Mouse (Mus musculus): Measurements from ENCODE around the gene Mief2. TPM values are rescaled to one million over a fixed set of nuclear protein-coding genes. Genes with fewer than 3 reads are reported as not detected.

Gene Mief2
- polyA plus RNA-seq, 1 experiment, result 12.8 TPM

DNA sequence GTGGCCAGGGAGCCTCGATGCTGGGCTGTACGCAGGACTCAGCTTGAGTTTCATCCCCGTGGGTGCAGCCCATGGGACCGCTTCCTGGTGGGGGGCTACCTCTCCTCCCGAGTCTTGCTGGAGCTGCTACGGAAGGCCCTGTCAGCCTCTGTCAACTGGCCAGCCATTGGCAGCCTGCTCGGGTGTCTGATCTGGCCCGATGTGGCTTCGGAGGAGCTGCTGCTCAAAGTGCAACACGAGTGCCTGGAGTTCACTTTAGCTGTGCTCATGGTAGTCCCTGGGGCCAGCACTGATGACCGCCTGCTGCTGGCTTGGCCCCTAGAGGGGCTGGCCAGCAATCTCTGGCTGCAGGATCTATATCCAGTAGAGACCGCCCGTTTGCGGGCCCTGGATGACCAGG is 3.1 kb downstream of the Mief2 start:
- 93% methylated on average over 14 of the region's 14 CpGs for WGBS
- Histone ChIP-seq H3K4me3 (ENCODE audit: extremely low read depth, insufficient read depth, insufficient read length) (no peak overlapping the region), H3K4me1 (ENCODE audit: control insufficient read depth, insufficient read depth, insufficient read length) (peaks cover 7% of the 10 kb centered on the region; the same call in 1 of the 2 replicates), H3K27ac (ENCODE audit: insufficient read depth, low read length) (no peak overlapping the region), H3K36me3 (ENCODE audit: control insufficient read depth, insufficient read depth, low read length) (peaks cover 5% of the 10 kb centered on the region; the same call in 1 of the 2 replicates), H3K27me3 (ENCODE audit: control insufficient read depth, insufficient read depth, low read length) (no peaks in the 10 kb centered on the region)
- TF ChIP-seq POLR2A (IDR thresholded peaks at IDR 0.05; ENCODE audit: low read depth, low read length) (no peak), CTCF (IDR thresholded peaks at IDR 0.05; ENCODE audit: extremely low read depth, insufficient read depth, insufficient read length, insufficient replicate concordance) (no peak)
- DNase-seq (ENCODE audit: low read depth in 1 of 2, low spot score in 2 of 2), result no peak

DNA sequence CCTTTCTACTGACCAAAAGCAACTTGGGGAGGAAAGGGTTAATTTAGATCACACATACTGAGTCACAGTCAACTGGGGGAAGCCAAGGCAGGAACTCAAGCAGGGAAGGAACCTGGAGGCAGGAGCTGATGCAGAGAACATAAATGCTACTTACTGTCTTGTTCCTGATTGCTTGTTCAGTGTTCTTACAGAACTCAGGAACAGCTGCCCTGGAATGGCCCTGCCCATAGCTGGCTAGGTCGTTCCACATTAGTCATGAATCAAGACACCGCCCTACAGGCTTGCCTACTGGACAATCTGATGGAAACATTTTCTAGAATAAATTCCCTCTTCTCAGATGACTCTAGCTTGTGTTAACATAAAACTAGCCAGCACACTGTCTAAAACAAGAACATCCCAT is 6.0 kb downstream of the Mief2 start:
- DNase-seq (ENCODE audit: low read depth in 1 of 2, low spot score in 2 of 2), result no peak
- H3K27me3 ChIP-seq (ENCODE audit: control insufficient read depth, insufficient read depth, low read length), result no peaks in the 10 kb centered on the region
- H3K4me1 ChIP-seq (ENCODE audit: control insufficient read depth, insufficient read depth, insufficient read length), result peaks cover 2% of the 10 kb centered on the region; the same call in 1 of the 2 replicates
- WGBS, result 72% methylated on average over 2 of the region's 2 CpGs
- H3K4me3 ChIP-seq (ENCODE audit: extremely low read depth, insufficient read depth, insufficient read length), result no peak overlapping the region
- TF ChIP-seq POLR2A (IDR thresholded peaks at IDR 0.05; ENCODE audit: low read depth, low read length), result no peak
- no peak for TF ChIP-seq CTCF (IDR thresholded peaks at IDR 0.05; ENCODE audit: extremely low read depth, insufficient read depth, insufficient read length, insufficient replicate concordance)
- H3K36me3 ChIP-seq (ENCODE audit: control insufficient read depth, insufficient read depth, low read length), result peaks cover 5% of the 10 kb centered on the region; the same call in 1 of the 2 replicates
- no peak overlapping the region for H3K27ac ChIP-seq (ENCODE audit: insufficient read depth, low read length)

DNA sequence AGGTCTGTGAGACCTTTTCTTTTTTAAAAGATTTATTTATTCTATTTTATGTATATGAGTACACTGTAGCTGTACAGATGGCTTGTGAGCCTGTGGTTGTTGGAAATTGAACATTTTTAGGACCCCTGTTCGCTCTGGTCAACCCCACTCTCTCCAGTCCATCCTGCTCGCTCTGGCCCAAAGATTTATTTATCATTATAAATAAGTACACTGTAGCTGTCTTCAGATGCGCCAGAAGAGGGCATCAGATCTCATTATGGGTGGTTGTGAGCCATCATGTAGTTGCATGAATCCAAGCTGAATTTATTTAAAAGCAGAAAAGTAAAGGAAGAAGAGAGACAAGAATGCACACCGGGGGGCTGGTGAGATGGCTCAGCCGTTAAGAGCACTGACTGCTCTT is 7.0 kb downstream of the Mief2 start:
- Histone ChIP-seq H3K4me1 (ENCODE audit: control insufficient read depth, insufficient read depth, insufficient read length) (peaks cover 2% of the 10 kb centered on the region; the same call in 1 of the 2 replicates), H3K4me3 (ENCODE audit: extremely low read depth, insufficient read depth, insufficient read length) (no peak overlapping the region), H3K36me3 (ENCODE audit: control insufficient read depth, insufficient read depth, low read length) (peaks cover 9% of the 10 kb centered on the region), H3K27ac (ENCODE audit: insufficient read depth, low read length) (no peak overlapping the region), H3K27me3 (ENCODE audit: control insufficient read depth, insufficient read depth, low read length) (no peaks in the 10 kb centered on the region)
- no peak for TF ChIP-seq CTCF (IDR thresholded peaks at IDR 0.05; ENCODE audit: extremely low read depth, insufficient read depth, insufficient read length, insufficient replicate concordance)
- TF ChIP-seq POLR2A (IDR thresholded peaks at IDR 0.05; ENCODE audit: low read depth, low read length), result no peak
- 82% methylated on average over 5 of the region's 5 CpGs for WGBS
- no peak for DNase-seq (ENCODE audit: low read depth in 1 of 2, low spot score in 2 of 2)

DNA sequence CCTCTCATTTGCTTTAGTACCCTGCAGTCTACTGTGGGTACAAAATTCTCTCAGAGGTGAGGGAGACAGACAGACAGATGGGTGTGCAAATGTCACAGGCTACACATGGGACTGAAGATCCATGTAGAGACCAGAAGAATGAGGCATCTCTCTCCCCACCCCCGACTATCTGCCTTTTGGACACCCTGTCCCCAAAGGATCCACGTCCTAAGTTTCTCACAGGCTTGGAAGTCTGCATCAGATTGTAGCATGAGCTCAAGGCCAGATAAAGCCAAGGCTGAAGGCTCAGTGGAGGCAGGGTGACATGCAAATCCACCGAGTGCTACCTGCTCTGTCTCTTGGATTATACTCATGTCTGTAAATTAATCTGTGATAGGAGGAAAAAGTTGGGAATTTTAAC is 8.3 kb downstream of the Mief2 start:
- Histone ChIP-seq H3K27me3 (ENCODE audit: control insufficient read depth, insufficient read depth, low read length) (no peaks in the 10 kb centered on the region), H3K27ac (ENCODE audit: insufficient read depth, low read length) (no peak overlapping the region), H3K4me1 (ENCODE audit: control insufficient read depth, insufficient read depth, insufficient read length) (peaks cover 2% of the 10 kb centered on the region; the same call in 1 of the 2 replicates), H3K4me3 (ENCODE audit: extremely low read depth, insufficient read depth, insufficient read length) (no peak overlapping the region), H3K36me3 (ENCODE audit: control insufficient read depth, insufficient read depth, low read length) (peaks cover 6% of the 10 kb centered on the region)
- no peak for DNase-seq (ENCODE audit: low read depth in 1 of 2, low spot score in 2 of 2)
- WGBS, result 87% methylated on average over 3 of the region's 3 CpGs
- TF ChIP-seq CTCF (IDR thresholded peaks at IDR 0.05; ENCODE audit: extremely low read depth, insufficient read depth, insufficient read length, insufficient replicate concordance) (no peak), POLR2A (IDR thresholded peaks at IDR 0.05; ENCODE audit: low read depth, low read length) (no peak)

DNA sequence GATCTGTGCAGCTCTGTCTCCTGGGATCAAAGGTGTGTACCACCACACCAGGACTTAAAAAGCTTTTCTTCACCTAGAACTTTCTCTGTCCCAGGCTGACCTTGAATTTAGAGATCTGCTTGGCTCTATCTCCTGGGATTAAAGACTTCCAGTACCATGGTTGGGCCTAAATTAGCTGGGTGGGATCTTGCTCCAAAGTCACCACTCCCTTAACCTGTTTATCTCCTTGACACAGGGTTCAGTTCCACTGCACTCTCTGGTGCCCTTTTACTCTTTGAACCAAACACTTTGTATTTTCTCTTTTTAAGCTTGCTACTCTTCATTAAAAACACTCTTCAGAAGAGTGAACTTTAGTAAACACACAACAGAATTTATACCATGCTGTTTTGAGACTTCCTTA is 9.3 kb downstream of the Mief2 start:
- TF ChIP-seq POLR2A (IDR thresholded peaks at IDR 0.05; ENCODE audit: low read depth, low read length), result no peak
- TF ChIP-seq CTCF (IDR thresholded peaks at IDR 0.05; ENCODE audit: extremely low read depth, insufficient read depth, insufficient read length, insufficient replicate concordance), result no peak
- no peak for DNase-seq (ENCODE audit: low read depth in 1 of 2, low spot score in 2 of 2)
- H3K27me3 ChIP-seq (ENCODE audit: control insufficient read depth, insufficient read depth, low read length), result no peaks in the 10 kb centered on the region
- no peak overlapping the region for H3K4me3 ChIP-seq (ENCODE audit: extremely low read depth, insufficient read depth, insufficient read length)
- H3K27ac ChIP-seq (ENCODE audit: insufficient read depth, low read length), result no peak overlapping the region
- H3K4me1 ChIP-seq (ENCODE audit: control insufficient read depth, insufficient read depth, insufficient read length), result peaks cover 2% of the 10 kb centered on the region; the same call in 1 of the 2 replicates
- peaks cover 7% of the 10 kb centered on the region for H3K36me3 ChIP-seq (ENCODE audit: control insufficient read depth, insufficient read depth, low read length)

DNA sequence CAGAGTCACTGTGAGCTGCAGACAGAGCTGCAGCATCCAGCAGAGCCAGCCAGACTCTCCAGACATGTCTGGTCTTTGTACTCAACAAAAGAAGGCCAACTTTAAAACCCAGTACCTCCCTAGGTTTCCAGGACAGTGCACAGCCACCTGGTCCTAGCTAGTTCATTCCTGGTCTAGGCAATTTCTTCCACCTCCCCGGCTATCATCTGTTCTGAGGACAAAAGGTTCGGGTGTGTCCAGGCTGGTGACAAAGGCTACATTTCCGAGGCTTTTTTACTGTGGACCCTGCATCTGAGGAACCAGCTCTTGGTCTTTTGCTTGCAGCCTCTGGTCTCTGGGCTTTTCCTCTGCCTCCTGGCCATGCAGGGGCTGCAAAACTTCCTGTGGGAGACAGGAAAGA is 12.1 kb downstream of the Mief2 start:
- no peak for DNase-seq (ENCODE audit: low read depth in 1 of 2, low spot score in 2 of 2)

DNA sequence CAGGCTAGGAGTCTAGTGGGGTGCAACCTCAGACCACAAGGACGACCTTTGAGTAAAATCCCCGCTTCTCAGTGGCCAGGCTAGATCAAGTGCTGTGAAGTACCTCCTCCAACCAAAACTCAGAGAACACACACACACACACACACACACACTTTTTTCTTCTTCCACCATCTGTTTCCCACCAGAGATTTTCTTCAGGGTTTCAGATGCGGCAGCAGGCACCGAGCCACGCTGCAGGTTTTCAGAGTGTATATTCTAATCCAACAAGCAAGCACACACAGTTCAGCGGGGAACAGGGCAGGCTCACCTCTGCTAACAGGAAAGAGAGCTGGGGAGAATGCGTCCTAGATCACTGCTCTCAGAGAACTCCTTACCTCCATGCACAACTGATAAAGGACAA is 27.4 kb downstream of the Mief2 start:
- WGBS, result 92% methylated on average over 7 of the region's 7 CpGs
- Histone ChIP-seq H3K4me3 (ENCODE audit: extremely low read depth, insufficient read depth, insufficient read length) (no peak overlapping the region), H3K27ac (ENCODE audit: insufficient read depth, low read length) (no peak overlapping the region), H3K27me3 (ENCODE audit: control insufficient read depth, insufficient read depth, low read length) (no peaks in the 10 kb centered on the region), H3K4me1 (ENCODE audit: control insufficient read depth, insufficient read depth, insufficient read length) (no peaks in the 10 kb centered on the region), H3K36me3 (ENCODE audit: control insufficient read depth, insufficient read depth, low read length) (peaks cover 18% of the 10 kb centered on the region)
- TF ChIP-seq POLR2A (IDR thresholded peaks at IDR 0.05; ENCODE audit: low read depth, low read length), result no peak
- no peak for TF ChIP-seq CTCF (IDR thresholded peaks at IDR 0.05; ENCODE audit: extremely low read depth, insufficient read depth, insufficient read length, insufficient replicate concordance)
- no peak for DNase-seq (ENCODE audit: low read depth in 1 of 2, low spot score in 2 of 2)

More for the DNA sequence above, 12.1 kb downstream of the Mief2 start:
- peaks cover 10% of the 10 kb centered on the region; the same call in 1 of the 2 replicates for H3K4me1 ChIP-seq (ENCODE audit: control insufficient read depth, insufficient read depth, insufficient read length)
- peaks cover 12% of the 10 kb centered on the region for H3K36me3 ChIP-seq (ENCODE audit: control insufficient read depth, insufficient read depth, low read length)
- 92% methylated on average over 3 of the region's 3 CpGs for WGBS
- TF ChIP-seq CTCF (IDR thresholded peaks at IDR 0.05; ENCODE audit: extremely low read depth, insufficient read depth, insufficient read length, insufficient replicate concordance), result no peak
- no peak for TF ChIP-seq POLR2A (IDR thresholded peaks at IDR 0.05; ENCODE audit: low read depth, low read length)
- no peak overlapping the region for H3K4me3 ChIP-seq (ENCODE audit: extremely low read depth, insufficient read depth, insufficient read length)
- no peak overlapping the region for H3K27ac ChIP-seq (ENCODE audit: insufficient read depth, low read length)
- H3K27me3 ChIP-seq (ENCODE audit: control insufficient read depth, insufficient read depth, low read length), result no peaks in the 10 kb centered on the region
